Mouse (Mus musculus) forebrain, embryonic 16.5 days (tissue): Measurements from ENCODE around the gene Dazap1. TPM values are rescaled to one million over a fixed set of nuclear protein-coding genes. Genes with fewer than 3 reads are reported as not detected.

Source experiments
- ATAC-seq: fragments of 200-750 bp; cut with Nextera tagmentation; 2 replicates; pipeline ENCODE4 v1.8.0; 2017; ENCODE audit warnings: mild to moderate bottlenecking, moderate library complexity
- H3K27ac ChIP-seq: fragments of 300-500 bp; sonication (generic); 2 replicates; pipeline ENCODE4 v1.5.1; 2014; ENCODE audit warnings: low read length, control low read depth
- H3K27me3 ChIP-seq: fragments of 300-500 bp; sonication (generic); replicated peaks from 2 replicates; pipeline ENCODE4 v1.6.1; 2014; ENCODE audit warnings: low read length; ENCODE audit not compliant: control insufficient read depth, insufficient read depth
- H3K36me3 ChIP-seq: fragments of 300-500 bp; sonication (generic); 2 replicates; pipeline ENCODE4 v1.6.1; 2014; ENCODE audit not compliant: control insufficient read depth, insufficient read depth
- H3K4me1 ChIP-seq: fragments of 300-500 bp; sonication (generic); replicated peaks from 2 replicates; pipeline ENCODE4 v1.6.1; 2014; ENCODE audit warnings: low read length; ENCODE audit not compliant: control insufficient read depth, insufficient read depth
- H3K4me2 ChIP-seq: fragments of 300-500 bp; sonication (generic); 2 replicates; pipeline ENCODE4 v1.6.1; 2014; ENCODE audit warnings: mild to moderate bottlenecking, low read length, control low read depth
- H3K4me3 ChIP-seq: fragments of 300-500 bp; sonication (generic); replicated peaks from 2 replicates; pipeline ENCODE4 v1.5.1; 2014; ENCODE audit warnings: mild to moderate bottlenecking, low read length, control low read depth
- H3K9ac ChIP-seq: fragments of 300-500 bp; sonication (generic); replicated peaks from 2 replicates; pipeline ENCODE4 v1.6.1; 2014; ENCODE audit warnings: low read depth, low read length, control low read depth
- H3K9me3 ChIP-seq: fragments of 300-500 bp; sonication (generic); 2 replicates; pipeline ENCODE4 v1.6.1; 2016; ENCODE audit warnings: low read length; ENCODE audit not compliant: control insufficient read depth
- WGBS: fragments of 180-500 bp; shearing (Covaris S2); extraction: QIAGEN DNeasy Blood & Tissue Kit; methylation state at CpG from one replicate; pipeline ENCODE4 v1.1.7; 2014; 5-methylcytosine and 5-hydroxymethylcytosine counted together
- polyA plus RNA-seq: library from polyadenylated mRNA; unstranded; fragments of >200 nt; fragmentation: Nextera tagmentation; extraction: Ambion mirVana; gene quantifications from 2 replicates; pipeline ENCODE4 v1.2.1, GENCODE M21; 2015

The Dazap1 gene
- polyA plus RNA-seq, 1 experiment from 2014 or later, result 61.3 TPM

DNA sequence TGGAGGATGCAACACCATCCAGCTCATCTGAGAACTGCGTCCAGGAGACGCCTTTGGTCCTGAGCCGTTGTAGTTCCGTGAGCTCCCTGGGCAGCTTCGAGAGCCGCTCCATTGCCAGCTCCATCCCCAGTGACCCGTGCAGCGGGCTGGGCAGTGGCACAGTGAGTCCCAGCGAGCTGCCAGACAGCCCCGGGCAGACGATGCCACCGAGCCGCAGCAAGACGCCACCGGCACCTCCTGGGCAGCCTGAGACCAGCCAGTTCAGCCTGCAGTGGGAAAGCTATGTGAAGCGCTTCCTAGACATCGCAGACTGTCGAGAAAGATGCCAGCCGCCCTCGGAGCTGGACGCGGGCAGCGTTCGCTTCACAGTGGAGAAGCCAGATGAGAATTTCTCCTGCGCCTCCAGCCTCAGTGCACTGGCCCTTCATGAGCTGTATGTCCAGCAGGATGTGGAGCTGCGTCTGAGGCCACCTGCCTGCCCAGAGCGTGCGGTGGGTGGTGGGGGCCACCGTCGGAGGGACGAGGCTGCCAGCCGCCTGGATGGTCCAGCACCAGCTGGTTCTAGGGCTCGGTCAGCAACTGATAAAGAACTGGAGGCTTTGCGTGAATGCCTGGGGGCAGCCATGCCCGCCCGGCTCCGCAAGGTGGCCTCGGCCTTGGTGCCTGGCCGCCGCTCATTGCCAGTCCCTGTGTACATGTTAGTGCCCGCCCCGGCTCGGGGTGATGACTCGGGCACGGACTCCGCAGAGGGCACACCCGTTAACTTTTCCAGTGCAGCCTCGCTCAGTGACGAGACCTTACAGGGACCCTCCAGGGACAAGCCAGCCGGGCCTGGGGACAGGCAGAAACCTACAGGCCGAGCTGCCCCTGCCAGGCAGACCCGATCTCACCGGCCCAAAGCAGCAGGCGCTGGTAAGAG, 51.6 kb downstream of the Dazap1 start:
- no peaks in the 10 kb centered on the region for H3K9me3 ChIP-seq
- peaks cover 30% of the 10 kb centered on the region for H3K4me1 ChIP-seq
- no peak overlapping the region for H3K27ac ChIP-seq
- 76% methylated on average over 54 of the region's 54 CpGs for WGBS
- no peak for ATAC-seq
- H3K4me3 ChIP-seq, result no peak overlapping the region
- H3K36me3 ChIP-seq, result peaks cover 61% of the 10 kb centered on the region
- H3K27me3 ChIP-seq, result no peaks in the 10 kb centered on the region
- H3K9ac ChIP-seq, result no peak overlapping the region
- no peak overlapping the region for H3K4me2 ChIP-seq

DNA sequence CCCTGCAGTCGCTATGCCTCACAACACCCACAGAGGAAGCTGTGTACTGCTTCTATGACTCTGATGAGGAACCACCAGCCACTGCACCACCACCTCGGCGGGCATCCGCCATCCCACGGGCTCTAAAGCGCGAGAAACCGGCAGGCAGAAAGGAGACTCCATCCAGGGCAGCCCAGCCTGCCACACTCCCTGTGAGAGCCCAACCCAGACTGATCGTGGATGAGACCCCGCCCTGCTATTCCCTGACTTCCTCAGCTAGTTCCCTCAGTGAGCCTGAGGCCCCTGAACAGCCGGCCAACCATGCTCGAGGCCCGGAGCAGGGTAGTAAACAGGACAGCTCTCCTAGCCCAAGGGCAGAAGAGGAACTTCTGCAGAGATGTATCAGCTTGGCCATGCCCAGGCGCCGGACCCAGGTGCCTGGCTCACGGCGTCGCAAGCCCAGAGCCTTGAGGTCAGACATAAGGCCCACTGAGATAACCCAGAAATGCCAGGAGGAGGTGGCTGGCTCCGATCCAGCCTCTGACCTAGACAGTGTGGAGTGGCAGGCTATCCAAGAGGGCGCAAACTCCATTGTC, 52.4 kb downstream of the Dazap1 start:
- no peak for ATAC-seq
- Histone ChIP-seq H3K9me3 (no peaks in the 10 kb centered on the region), H3K36me3 (peaks cover 55% of the 10 kb centered on the region), H3K4me1 (peaks cover 30% of the 10 kb centered on the region), H3K27ac (no peak overlapping the region), H3K4me2 (no peak overlapping the region), H3K9ac (no peak overlapping the region), H3K27me3 (no peaks in the 10 kb centered on the region), H3K4me3 (no peak overlapping the region)
- WGBS, result 65% methylated on average over 20 of the region's 20 CpGs

- 57% methylated on average over 16 of the region's 16 CpGs for WGBS
- no peaks in the 10 kb centered on the region for H3K9me3 ChIP-seq
- peaks cover 48% of the 10 kb centered on the region for H3K36me3 ChIP-seq
- H3K4me2 ChIP-seq, result no peak overlapping the region
- no peak for ATAC-seq
- H3K4me3 ChIP-seq, result no peak overlapping the region
- no peak overlapping the region for H3K27ac ChIP-seq
- H3K4me1 ChIP-seq, result peaks cover 34% of the 10 kb centered on the region
- no peak overlapping the region for H3K9ac ChIP-seq
- no peaks in the 10 kb centered on the region for H3K27me3 ChIP-seq
Observed at GRCm38 (mm10) chr10:80314494-80315001, 53.3 kb downstream of the Dazap1 start.

- no peak overlapping the region for H3K4me3 ChIP-seq
- no peak overlapping the region for H3K27ac ChIP-seq
- H3K36me3 ChIP-seq, result peaks cover 45% of the 10 kb centered on the region
- no peaks in the 10 kb centered on the region for H3K27me3 ChIP-seq
- 57% methylated on average over 26 of the region's 27 CpGs for WGBS
- H3K9me3 ChIP-seq, result no peaks in the 10 kb centered on the region
- H3K9ac ChIP-seq, result no peak overlapping the region
- no peak overlapping the region for H3K4me2 ChIP-seq
- peaks cover 40% of the 10 kb centered on the region for H3K4me1 ChIP-seq
- no peak for ATAC-seq
Observed at GRCm38 (mm10) chr10:80315315-80315714, 54.0 kb downstream of the Dazap1 start.

GRCm38 (mm10) chr10:80316359-80316781, 55.1 kb downstream of the Dazap1 start:
- H3K9me3 ChIP-seq, result no peaks in the 10 kb centered on the region
- no peak overlapping the region for H3K27ac ChIP-seq
- H3K27me3 ChIP-seq, result no peaks in the 10 kb centered on the region
- 24% methylated on average over 11 of the region's 11 CpGs for WGBS
- ATAC-seq, result peak; percentile 52
- no peak overlapping the region for H3K9ac ChIP-seq
- H3K36me3 ChIP-seq, result peaks cover 39% of the 10 kb centered on the region
- no peak overlapping the region for H3K4me3 ChIP-seq
- H3K4me1 ChIP-seq, result peaks cover 40% of the 10 kb centered on the region
- no peak overlapping the region for H3K4me2 ChIP-seq

DNA sequence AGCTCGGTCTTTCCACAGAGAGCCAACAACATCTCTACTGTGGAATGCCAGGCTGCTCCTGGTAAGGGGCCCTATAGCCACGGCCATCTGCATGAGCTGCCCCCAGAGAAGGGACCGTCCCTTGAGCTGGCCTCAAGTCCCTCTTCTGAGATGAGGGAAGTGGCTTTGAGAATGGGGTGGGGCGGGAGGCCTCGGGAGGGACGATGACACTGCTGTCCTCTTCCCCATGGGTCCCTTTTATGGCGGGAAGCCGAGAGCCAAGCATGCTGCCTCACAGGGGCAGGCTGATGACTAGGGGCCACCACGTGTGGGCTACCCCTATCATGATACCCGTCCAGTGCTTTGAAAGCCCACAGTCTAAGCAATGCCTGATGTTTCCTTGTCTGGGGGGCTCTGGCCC, 55.7 kb downstream of the Dazap1 start:
- no peaks in the 10 kb centered on the region for H3K9me3 ChIP-seq
- peaks cover 40% of the 10 kb centered on the region for H3K4me1 ChIP-seq
- H3K4me2 ChIP-seq, result no peak overlapping the region
- H3K36me3 ChIP-seq, result peaks cover 32% of the 10 kb centered on the region
- no peak for ATAC-seq
- H3K4me3 ChIP-seq, result no peak overlapping the region
- H3K9ac ChIP-seq, result no peak overlapping the region
- H3K27me3 ChIP-seq, result no peaks in the 10 kb centered on the region
- 60% methylated on average over 10 of the region's 10 CpGs for WGBS
- no peak overlapping the region for H3K27ac ChIP-seq

GRCm38 (mm10) chr10:80320340-80320760, 59.1 kb downstream of the Dazap1 start, which contains the start of gene 2310011J03Rik:
TSS of gene 2310011J03Rik (minus strand) at chr10:80320537.
- Histone ChIP-seq H3K9ac (peak within 1 kb of the TSS; percentile 65), H3K9me3 (no peaks in the 10 kb centered on the region), H3K4me3 (peak within 1 kb of the TSS; percentile 52), H3K27ac (peak within 1 kb of the TSS; percentile 29), H3K4me1 (peaks cover 47% of the 10 kb centered on the region), H3K36me3 (peaks cover 14% of the 10 kb centered on the region; the same call in 1 of the 2 replicates), H3K4me2 (peak within 1 kb of the TSS; percentile 96), H3K27me3 (no peaks in the 10 kb centered on the region)
- WGBS, result under 1% methylated on average over 34 of the region's 34 CpGs
- peak; percentile 68 for ATAC-seq

GRCm38 (mm10) chr10:80321014-80321669, 59.9 kb downstream of the Dazap1 start:
- H3K9ac ChIP-seq, result no peak overlapping the region
- H3K27me3 ChIP-seq, result no peaks in the 10 kb centered on the region
- H3K4me1 ChIP-seq, result peaks cover 39% of the 10 kb centered on the region
- no peak for ATAC-seq
- no peak overlapping the region for H3K4me3 ChIP-seq
- peaks cover 11% of the 10 kb centered on the region; the same call in 1 of the 2 replicates for H3K36me3 ChIP-seq
- WGBS, result 76% methylated on average over 6 of the region's 6 CpGs
- no peaks in the 10 kb centered on the region for H3K9me3 ChIP-seq
- H3K27ac ChIP-seq, result no peak overlapping the region
- no peak overlapping the region for H3K4me2 ChIP-seq
